Mouse (Mus musculus) megakaryocyte, embryonic 14.5 days (primary cell): Measurements from ENCODE around the gene Skil.
"Not testable (repeated sequence)": the region's sequence is repeated elsewhere in the genome, so short reads cannot be mapped to it uniquely, and the experiment has no call there.

ENCODE experiments used
- FLI1 ChIP-seq: IDR thresholded peaks from 2 replicates; pipeline ENCODE4 v1.6.1; 2012; ENCODE audit warnings: low read length, inconsistent platforms, mixed read lengths
- GATA1 ChIP-seq: IDR thresholded peaks from 3 replicates; pipeline ENCODE4 v1.6.1; 2012; ENCODE audit warnings: mixed read lengths, low read length, inconsistent platforms, borderline replicate concordance

DNA sequence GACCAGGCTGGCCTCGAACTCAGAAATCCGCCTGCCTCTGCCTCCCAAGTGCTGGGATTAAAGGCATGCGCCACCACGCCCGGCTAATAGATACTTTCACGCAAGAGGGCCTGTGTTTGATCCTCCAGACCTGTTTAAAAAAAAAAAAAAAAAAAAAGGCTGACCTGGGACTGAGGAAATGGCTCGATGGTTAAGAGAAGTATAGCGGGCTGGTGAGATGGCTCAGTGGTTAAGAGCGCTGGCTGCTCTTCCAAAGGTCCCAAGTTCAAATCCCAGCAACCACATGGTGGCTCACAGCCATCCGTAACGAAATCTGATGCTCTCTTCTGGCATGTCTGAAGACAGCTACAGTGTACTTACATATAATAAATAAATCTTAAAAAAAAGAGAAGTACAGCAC lies 50.4 kb downstream of the Skil start:
- not testable (repeated sequence) for TF ChIP-seq GATA1, FLI1
